Mouse (Mus musculus) liver, postnatal 0 days (tissue): ENCODE measurements at regions not wholly inside any gene's neighbourhood (a gene's known extent, or its start where the extent isn't known, plus 50 kb on each side); places are given as distances from the start of the nearest gene placed in this dataset.

ENCODE experiments used
- CTCF ChIP-seq: sonication (generic); IDR thresholded peaks from 2 replicates; pipeline ENCODE4 v1.5.1; 2016; ENCODE audit warnings: antibody characterized with exemption, low read depth
- EP300 ChIP-seq: IDR thresholded peaks from 2 replicates; pipeline ENCODE4 v1.6.1; 2016; ENCODE audit warnings: antibody characterized with exemption, low read depth, mild to moderate bottlenecking

DNA sequence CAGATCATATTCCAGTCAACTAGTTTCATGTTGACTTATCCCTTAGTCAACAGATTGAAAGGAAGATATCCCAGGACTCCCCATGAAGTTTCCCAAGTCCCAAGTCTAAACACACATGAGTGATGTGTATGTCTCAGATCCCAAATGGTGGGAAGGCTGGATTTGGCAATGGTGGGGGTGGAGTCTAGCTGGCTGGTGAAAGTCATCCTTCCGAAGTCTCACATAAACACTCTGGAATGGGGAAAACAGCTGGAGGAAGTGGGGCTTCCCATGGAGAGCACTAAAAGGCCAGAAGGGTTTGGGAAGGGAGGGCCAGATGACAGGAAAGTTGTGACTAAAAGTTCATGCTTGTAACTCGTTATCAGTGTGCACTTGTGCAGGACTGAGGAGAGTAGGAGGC is 628.8 kb upstream of the Id2 start:
- no peak for TF ChIP-seq EP300
- no peak for TF ChIP-seq CTCF
